Mouse (Mus musculus) embryo, embryonic 11.5 days (tissue): Measurements from ENCODE around the gene Vars.
"Not testable (repeated sequence)": the region's sequence is repeated elsewhere in the genome, so short reads cannot be mapped to it uniquely, and the experiment has no call there.

Experiments
- DNase-seq: peaks from one replicate; pipeline ENCODE4 v3.0.0-alpha.2; 2012; ENCODE audit warnings: low read depth, low spot score

Gene Vars

GRCm38 (mm10) chr17:35003022-35003838 is 2.4 kb downstream of the Vars start:
- no peak for DNase-seq

GRCm38 (mm10) chr17:35004075-35004717 is 3.4 kb downstream of the Vars start:
- DNase-seq = no peak

GRCm38 (mm10) chr17:35005158-35005557 is 4.4 kb downstream of the Vars start:
- DNase-seq = no peak

- not testable (repeated sequence) for DNase-seq
These were observed 5.1 kb downstream of the Vars start for GRCm38 (mm10) chr17:35005902-35006301.

GRCm38 (mm10) chr17:35007387-35007991 is 6.7 kb downstream of the Vars start:
- no peak for DNase-seq

- no peak for DNase-seq
These were observed 8.8 kb downstream of the Vars start for GRCm38 (mm10) chr17:35009586-35009985.

GRCm38 (mm10) chr17:35011440-35011839 is 10.7 kb downstream of the Vars start:
- no peak for DNase-seq

- DNase-seq = no peak
These were observed 11.6 kb downstream of the Vars start for GRCm38 (mm10) chr17:35012430-35012829.

GRCm38 (mm10) chr17:35013221-35013620 is 12.4 kb downstream of the Vars start:
- no peak for DNase-seq

- no peak for DNase-seq
These were observed 14.5 kb downstream of the Vars start for GRCm38 (mm10) chr17:35015296-35015695.

- no peak for DNase-seq
These were observed 15.6 kb downstream of the Vars start, which contains the start of gene Vwa7 for GRCm38 (mm10) chr17:35016376-35016775. Gene Vwa7 (plus strand): TSS chr17:35016579.

GRCm38 (mm10) chr17:35016791-35017705 is 16.3 kb downstream of the Vars start:
- no peak for DNase-seq

- DNase-seq = no peak
These were observed 16.9 kb downstream of the Vars start for GRCm38 (mm10) chr17:35017706-35018030.

GRCm38 (mm10) chr17:35018171-35018570 is 17.4 kb downstream of the Vars start:
- no peak for DNase-seq

GRCm38 (mm10) chr17:35019894-35020293 is 19.1 kb downstream of the Vars start:
- no peak for DNase-seq

GRCm38 (mm10) chr17:35020551-35020950 is 19.8 kb downstream of the Vars start:
- no peak for DNase-seq

GRCm38 (mm10) chr17:35021163-35021808 is 20.5 kb downstream of the Vars start:
- DNase-seq = peak; percentile 76

- DNase-seq = no peak
These were observed 21.2 kb downstream of the Vars start for GRCm38 (mm10) chr17:35021842-35022477.

- no peak for DNase-seq
These were observed 21.8 kb downstream of the Vars start for GRCm38 (mm10) chr17:35022541-35023060.

- no peak for DNase-seq
These were observed 22.4 kb downstream of the Vars start for GRCm38 (mm10) chr17:35023221-35023620.
